Mouse (Mus musculus): Measurements from ENCODE around the gene Gm29427.
"Not testable (repeated sequence)": the region's sequence is repeated elsewhere in the genome, so short reads cannot be mapped to it uniquely, and the experiment has no call there.

Gene Gm29427

GRCm38 (mm10) chr1:130663576-130663975 is 52.0 kb downstream of the Gm29427 start:
- DNase-seq (ENCODE audit: extremely low spot score) = not testable (repeated sequence)

- no peak for DNase-seq (ENCODE audit: extremely low spot score)
These were observed 54.1 kb downstream of the Gm29427 start, which contains the start of gene C4bp for GRCm38 (mm10) chr1:130661454-130661853. Gene C4bp, minus strand, starts transcription at chr1:130661632.

GRCm38 (mm10) chr1:130659641-130660040 is 56.0 kb downstream of the Gm29427 start:
- DNase-seq (ENCODE audit: extremely low spot score) = not testable (repeated sequence)

- DNase-seq (ENCODE audit: extremely low spot score) = no peak
These were observed 71.5 kb downstream of the Gm29427 start for GRCm38 (mm10) chr1:130644103-130644502.

- DNase-seq (ENCODE audit: extremely low spot score) = no peak
These were observed 74.6 kb downstream of the Gm29427 start for GRCm38 (mm10) chr1:130640967-130641366.

GRCm38 (mm10) chr1:130633761-130634410 is 81.7 kb downstream of the Gm29427 start:
- peak; percentile 76 for DNase-seq (ENCODE audit: extremely low spot score)

GRCm38 (mm10) chr1:130633316-130633715 is 82.3 kb downstream of the Gm29427 start:
- no peak for DNase-seq (ENCODE audit: extremely low spot score)

GRCm38 (mm10) chr1:130629521-130629920 is 86.1 kb downstream of the Gm29427 start, which contains the start of gene Zp3r:
Gene Zp3r, minus strand, starts transcription at chr1:130629621.
- no peak for DNase-seq (ENCODE audit: extremely low spot score)
